Mouse (Mus musculus): ENCODE measurements around the gene Rbfox3.
A peak's percentile ranks its signal among the peaks of the same experiment; 100 is the strongest.

Gene Rbfox3

DNA sequence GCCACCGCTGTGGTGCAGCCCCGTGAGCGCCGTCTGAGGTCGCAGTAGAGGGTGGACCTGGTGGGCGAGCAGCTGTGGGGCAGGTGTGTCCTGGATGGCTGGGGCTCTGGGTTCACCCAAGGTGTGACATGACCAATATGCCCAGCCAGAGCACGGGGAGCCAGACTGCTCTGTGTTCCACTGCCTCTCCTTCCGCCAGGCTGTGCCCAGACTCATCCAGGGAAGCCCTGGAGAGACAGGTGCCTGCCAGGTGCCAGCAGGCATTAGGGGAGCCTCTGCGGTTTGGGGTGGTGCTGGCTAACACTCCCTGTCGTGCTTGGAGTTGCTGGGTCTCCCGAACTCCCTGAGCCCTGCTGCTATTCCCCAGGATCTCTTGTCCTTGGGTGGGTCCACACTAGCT lies 373.4 kb downstream of the Rbfox3 start:
- no peak for DNase-seq

- no peak for DNase-seq
These were observed 376.9 kb downstream of the Rbfox3 start for GRCm38 (mm10) chr11:118534382-118535092.

DNA sequence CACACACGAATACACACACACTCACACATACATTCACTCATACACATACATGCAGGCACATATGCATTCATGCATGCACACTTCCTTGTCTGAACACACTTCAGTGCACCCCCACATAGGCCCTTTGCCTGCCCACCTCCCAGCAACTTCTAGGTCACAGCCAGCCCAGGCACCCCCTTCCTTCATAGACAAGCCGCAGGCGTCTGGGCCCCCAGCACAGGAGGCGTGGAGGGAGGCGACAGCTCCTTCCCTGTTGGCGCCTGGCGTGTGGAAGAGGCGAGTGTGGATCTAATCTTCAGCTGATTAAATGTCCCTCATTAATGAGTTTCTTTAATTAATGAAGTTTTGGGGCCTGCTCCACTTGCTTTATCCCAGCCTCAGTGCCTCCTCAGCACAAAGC lies 381.1 kb downstream of the Rbfox3 start:
- DNase-seq, result no peak

- peak; percentile 51 for DNase-seq
These were observed 382.6 kb downstream of the Rbfox3 start for GRCm38 (mm10) chr11:118528761-118529160.

- DNase-seq, result no peak
These were observed 386.3 kb downstream of the Rbfox3 start for GRCm38 (mm10) chr11:118525059-118525458.

GRCm38 (mm10) chr11:118523496-118524145 lies 387.8 kb downstream of the Rbfox3 start:
- DNase-seq, result peak; percentile 52

DNA sequence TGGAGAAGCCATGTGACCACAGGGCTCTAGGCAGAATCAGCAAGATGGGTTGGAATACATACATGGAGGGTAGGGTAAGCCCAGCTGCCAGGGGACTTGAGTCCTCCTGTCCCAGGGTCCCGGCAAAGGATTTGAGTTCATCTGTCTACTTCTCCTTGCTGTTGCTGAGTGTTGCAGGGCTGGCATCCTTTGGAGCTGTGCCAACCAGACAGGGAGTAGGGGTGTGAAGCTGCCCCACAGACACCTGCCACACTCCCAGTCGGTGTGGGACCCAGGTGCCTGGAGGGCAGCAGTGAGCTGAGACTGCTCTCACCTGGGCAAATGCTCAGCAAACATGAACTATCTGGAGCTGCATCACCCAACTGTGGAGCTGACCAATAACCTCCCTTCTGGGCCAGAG lies 390.5 kb downstream of the Rbfox3 start:
- no peak for DNase-seq

DNA sequence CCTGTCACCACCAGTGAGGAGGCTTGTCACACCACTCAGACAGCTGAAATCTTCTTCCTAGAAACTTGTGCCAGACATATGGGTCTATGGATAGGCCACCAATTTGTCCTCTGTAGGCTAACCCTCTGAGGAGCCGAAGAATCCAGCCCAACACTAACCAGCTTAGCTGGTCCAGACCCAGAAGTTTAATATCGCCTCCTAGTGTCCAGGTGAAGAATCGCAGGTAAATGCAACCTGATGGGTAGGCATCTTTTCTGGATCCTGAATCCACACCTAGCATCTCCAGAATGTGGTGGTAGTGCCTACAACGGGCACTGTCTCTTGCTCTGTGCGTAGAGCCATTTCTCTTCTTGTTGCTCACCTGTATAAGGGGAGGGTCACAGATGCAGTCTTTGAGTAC lies 391.1 kb downstream of the Rbfox3 start:
- DNase-seq, result no peak

- DNase-seq, result no peak
These were observed 392.7 kb downstream of the Rbfox3 start for GRCm38 (mm10) chr11:118518743-118519142.

GRCm38 (mm10) chr11:118517924-118518323 lies 393.5 kb downstream of the Rbfox3 start:
- no peak for DNase-seq

- DNase-seq, result no peak
These were observed 399.0 kb downstream of the Rbfox3 start for GRCm38 (mm10) chr11:118512257-118512910.

DNA sequence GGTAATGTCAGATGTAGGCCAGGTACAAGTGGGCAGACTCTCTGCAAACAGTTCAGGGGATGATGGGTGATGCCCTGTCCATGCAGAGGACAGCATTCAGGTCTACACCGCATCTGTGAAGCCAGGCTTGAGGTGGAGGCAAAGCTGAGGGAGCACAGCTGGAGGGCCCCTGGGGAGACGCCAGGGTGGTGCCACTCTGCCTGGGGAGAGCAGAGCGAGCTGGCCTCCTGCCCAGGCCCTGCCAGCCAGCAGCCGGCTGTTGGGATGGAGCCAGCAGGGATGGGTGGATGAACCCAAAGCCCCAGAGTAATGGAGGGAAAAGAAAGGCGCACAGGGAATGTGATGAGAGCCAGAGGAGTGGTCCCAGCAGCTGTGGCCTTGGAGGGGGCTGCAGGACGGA lies 399.5 kb downstream of the Rbfox3 start:
- no peak for DNase-seq

DNA sequence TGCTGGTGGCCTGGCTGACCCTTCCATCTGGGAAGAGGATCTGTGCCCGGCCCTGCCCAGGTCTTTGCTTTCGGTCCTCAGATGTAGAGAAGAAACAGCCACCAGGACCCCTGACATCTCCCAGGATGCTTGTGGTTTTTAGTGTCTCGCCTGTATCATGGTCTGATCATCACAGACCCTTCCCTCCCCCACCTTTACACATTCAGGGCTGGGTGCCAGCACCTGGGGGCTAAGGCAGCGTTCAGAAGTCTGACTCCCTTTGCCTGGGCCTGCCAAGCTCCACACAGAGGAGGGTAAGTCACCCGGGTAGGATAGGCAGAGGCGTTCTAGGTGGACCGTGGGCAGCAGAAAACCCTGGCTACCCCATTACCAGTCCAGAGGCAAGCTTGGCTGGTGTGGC lies 403.1 kb downstream of the Rbfox3 start:
- DNase-seq, result no peak

GRCm38 (mm10) chr11:118507904-118508303 lies 403.5 kb downstream of the Rbfox3 start:
- peak; percentile 87 for DNase-seq

DNA sequence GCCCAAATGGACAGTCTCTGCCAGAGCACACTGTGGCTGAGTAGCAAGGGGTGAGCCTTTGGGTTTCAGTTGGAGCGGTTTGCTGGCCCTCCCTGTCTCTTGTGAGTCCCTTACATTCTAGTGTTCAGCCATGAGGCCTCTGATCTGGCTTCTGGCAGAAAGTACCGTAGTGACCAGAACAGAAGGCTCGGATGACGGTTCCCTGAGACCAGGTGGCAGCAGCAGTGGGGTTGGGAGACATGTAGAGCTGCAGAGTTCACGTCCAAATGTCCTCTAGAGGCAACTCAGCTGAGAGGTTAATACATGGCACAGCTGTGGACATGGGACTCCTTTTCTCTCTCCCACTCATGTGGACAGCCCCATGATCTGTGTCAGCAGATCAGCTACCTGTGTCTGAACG lies 404.3 kb downstream of the Rbfox3 start:
- peak; percentile 51 for DNase-seq

DNA sequence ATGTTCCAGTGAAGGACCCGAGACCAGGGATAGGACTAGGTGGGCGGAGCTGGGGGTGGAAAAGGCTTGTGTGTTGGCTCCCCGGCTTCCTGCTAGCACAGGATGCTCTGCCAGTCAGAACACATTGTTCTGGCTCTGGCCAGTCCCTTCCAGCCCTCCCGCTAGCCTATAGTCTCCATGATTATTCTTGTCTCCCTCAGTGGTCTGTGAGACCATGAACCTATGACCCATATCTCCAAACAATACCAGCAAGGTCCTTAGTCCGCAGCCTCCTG lies 407.3 kb downstream of the Rbfox3 start:
- no peak for DNase-seq

GRCm38 (mm10) chr11:118503418-118504179 lies 407.8 kb downstream of the Rbfox3 start:
- DNase-seq, result no peak

DNA sequence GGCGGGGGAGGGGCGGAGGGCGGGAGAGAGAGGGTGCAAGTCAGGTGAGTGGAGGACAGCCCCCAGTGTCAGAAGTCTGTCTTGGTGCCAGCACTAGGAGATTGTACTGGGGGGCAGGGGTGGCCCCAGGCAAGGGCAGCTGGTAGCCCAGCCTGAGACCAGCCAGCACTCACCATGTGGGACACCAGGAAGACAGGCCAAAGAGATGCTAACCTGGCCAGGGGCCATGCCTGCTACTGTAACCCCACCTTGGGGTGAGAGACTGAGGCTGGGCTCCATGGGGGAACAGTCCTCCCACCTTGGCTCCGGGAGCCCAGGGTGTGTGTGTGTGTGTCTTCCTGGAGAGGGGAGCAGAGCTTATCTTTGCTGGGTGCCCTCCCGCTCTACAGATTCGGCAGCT lies 408.4 kb downstream of the Rbfox3 start:
- DNase-seq, result no peak

DNA sequence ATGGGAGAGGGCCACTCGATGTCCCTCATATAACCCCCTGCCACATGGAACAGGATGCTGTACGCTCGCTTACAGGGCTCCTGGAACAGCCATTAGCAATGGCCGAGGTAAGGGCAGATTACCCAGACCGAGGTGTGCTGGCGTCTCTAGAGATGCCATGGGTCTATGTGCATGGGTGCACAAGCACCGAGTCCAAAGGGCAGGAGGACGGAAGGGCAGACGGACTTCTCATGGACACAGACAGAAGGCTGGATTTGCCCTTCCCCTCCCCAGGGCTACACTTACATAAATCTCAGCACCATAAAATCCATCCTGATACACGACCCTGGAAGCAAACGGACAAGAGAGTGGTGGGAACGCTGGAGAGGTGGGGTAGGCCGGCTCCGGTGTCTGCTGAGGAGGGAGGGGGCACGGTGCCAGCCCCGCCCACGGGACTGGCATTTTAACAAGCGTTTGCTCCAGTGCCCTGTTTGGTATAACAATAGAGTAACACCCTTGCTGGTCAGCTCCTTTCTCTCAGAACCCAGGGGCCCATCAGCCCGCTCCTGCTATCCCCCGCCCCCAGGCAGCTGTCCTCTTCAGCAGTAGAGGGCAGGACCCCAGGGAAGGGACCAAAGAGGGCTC lies 415.2 kb downstream of the Rbfox3 start:
- DNase-seq, result no peak

DNA sequence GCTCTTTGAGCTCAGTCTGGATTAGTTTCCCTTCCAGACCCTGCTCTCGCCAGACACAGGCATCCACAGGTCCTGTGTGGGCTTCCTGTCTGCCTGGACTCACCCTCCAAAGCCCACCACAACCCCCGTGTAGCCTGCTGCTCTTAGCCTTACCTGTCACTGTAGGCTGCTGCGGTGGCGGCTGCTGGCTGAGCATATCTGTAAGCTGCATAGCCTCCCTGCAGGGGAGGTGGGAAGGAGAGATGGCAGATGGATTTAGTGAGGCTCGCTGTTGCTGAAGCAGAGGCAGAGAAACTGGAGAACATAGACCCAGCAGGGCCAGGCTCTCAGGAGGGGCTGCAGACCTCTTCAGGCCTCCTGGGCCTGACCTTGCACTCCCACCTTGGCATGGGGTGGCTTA lies 416.3 kb downstream of the Rbfox3 start:
- no peak for DNase-seq

- no peak for DNase-seq
These were observed 417.2 kb downstream of the Rbfox3 start for GRCm38 (mm10) chr11:118494001-118494737.

GRCm38 (mm10) chr11:118493458-118493857 lies 417.9 kb downstream of the Rbfox3 start:
- no peak for DNase-seq

- DNase-seq, result no peak
These were observed 420.2 kb downstream of the Rbfox3 start for GRCm38 (mm10) chr11:118491230-118491629.
